Mouse (Mus musculus): ENCODE results near the gene Map3k4. TPM values are rescaled to one million over a fixed set of nuclear protein-coding genes. Genes with fewer than 3 reads are reported as not detected.

The Map3k4 gene
- polyA plus RNA-seq, 1 experiment from 2014 or later, result 35.9 TPM

DNA sequence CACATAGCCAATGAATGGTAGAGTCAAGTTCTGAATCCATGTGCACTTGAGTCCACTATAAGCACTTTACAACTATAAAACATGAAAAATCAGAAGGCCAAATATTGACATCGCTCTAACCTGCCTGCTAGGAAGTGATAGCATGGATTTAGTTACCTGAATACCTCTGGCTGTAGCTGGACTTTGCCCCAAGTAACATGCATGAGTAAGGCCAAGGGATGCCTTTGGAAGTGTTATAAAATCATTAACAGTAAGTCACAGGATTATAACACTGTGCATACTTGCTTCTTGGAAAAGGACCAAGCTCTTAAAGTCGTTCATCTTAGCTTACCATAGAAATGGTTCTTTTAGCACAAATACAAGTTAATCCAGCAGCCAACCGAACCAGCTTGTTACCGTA lies 18.6 kb upstream of the Map3k4 start:
- ATAC-seq (ENCODE audit: low FRiP score) (no peak), DNase-seq (ENCODE audit: low spot score) (no peak)
- H3K9me3 ChIP-seq (ENCODE audit: control insufficient read depth, low read length), result no peaks in the 10 kb centered on the region
- no peaks in the 10 kb centered on the region for H3K4me1 ChIP-seq (replicated peaks; ENCODE audit: control insufficient read depth, insufficient read depth, low read length)
- no peak overlapping the region for H3K4me2 ChIP-seq (replicated peaks)
- no peaks in the 10 kb centered on the region for H3K27me3 ChIP-seq (ENCODE audit: control insufficient read depth, insufficient read depth, low read length)
- H3K9ac ChIP-seq, result no peak overlapping the region
- H3K4me3 ChIP-seq (replicated peaks; ENCODE audit: low read length), result no peak overlapping the region
- 80% methylated on average over 4 of the region's 4 CpGs for WGBS
- no peaks in the 10 kb centered on the region for H3K36me3 ChIP-seq (replicated peaks; ENCODE audit: control insufficient read depth, insufficient read depth)
- no peak overlapping the region for H3K27ac ChIP-seq

DNA sequence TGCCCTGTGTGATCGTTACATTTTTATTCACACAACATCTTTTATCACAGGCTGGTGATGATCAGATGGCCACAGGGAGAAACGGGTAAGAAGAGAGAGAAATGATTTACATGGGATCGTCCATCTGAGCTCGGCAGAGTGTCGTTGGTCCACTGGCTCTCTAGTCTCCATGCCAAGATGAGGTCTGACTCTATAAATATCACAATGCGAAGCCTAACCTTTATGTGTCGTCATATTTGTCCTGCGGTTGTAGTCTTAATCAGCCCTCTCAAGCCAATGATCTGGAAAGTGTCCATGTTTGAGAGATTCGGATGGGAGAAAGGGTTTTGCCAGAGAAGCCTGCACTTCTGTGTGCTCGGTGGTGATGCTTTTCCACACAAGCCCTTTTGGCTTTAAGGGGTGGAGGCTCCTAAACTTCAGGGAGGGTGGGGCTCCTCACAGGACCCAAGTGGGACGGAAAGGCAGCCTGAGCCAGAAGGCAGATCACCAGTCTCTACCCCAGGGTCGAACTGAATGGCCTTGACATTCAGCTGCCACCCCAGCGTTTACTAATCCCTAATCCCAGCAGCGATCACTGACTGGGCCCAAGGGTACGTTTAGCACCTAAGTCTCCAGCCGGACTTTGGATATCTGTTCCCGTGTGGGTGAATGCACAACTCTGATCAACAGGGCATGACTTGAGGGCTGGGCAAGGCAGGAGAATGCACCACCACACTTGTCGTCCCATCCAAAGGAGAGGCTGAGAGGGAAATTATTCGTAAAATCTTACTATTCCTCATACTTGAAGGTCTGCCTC lies 17.7 kb upstream of the Map3k4 start:
- Histone ChIP-seq H3K36me3 (replicated peaks; ENCODE audit: control insufficient read depth, insufficient read depth) (no peaks in the 10 kb centered on the region), H3K9ac (no peak overlapping the region), H3K4me3 (replicated peaks; ENCODE audit: low read length) (no peak overlapping the region), H3K9me3 (ENCODE audit: control insufficient read depth, low read length) (no peaks in the 10 kb centered on the region), H3K4me2 (replicated peaks) (no peak overlapping the region), H3K27ac (no peak overlapping the region), H3K27me3 (ENCODE audit: control insufficient read depth, insufficient read depth, low read length) (no peaks in the 10 kb centered on the region), H3K4me1 (replicated peaks; ENCODE audit: control insufficient read depth, insufficient read depth, low read length) (no peaks in the 10 kb centered on the region)
- DNase-seq (ENCODE audit: low spot score) (no peak), ATAC-seq (ENCODE audit: low FRiP score) (no peak)
- 90% methylated on average over 19 of the region's 19 CpGs for WGBS

DNA sequence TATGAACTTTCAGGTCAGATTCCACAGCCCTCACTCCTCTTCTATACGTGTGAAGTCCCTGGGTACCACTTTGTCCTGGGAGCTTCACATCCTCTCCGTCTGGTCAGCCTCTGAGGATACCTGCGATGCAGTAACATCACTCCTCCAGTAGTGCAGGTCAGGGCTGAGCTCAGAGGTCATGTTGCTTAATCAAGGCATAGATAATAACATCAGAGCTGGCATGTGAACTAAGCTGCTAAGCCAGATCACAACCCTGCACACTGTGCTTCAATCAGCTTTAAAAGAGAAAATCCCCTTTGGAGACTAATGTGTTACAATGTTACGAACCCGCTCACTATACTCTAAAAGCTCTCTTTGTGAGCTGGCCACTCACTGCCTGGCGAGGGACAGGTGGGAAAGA lies 16.5 kb upstream of the Map3k4 start:
- no peak for ATAC-seq (ENCODE audit: low FRiP score)

DNA sequence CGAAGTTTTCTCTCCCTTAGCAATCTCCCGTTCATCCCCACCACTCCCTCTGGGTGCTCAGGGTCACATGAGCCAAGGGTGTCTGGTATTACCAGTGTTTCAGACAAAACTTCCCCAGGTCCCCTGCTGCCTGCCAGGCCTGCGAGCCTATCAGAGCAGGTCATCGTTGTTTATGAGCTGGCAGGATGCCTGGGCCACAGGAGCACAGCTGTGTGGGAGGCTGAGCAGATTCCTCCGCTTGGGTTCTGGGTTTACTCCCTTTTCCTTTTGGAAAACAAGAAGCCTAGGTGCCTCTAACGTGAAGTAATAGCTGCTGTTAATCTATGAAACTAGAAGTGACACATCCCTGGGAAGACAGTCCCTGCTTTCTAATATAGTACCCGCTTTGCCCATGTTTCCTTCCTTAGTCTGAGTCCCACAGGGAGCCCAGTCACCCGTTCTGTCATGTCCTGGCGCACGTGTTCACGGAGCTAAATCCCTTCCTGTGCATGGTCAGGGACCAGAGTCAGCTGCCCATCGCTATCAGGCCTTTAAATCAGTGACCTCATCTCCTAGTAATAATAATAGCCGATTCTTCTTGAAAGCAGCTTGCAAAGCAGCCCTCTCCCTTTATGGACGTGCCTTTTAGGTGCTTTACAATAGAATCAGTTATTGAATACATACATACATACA lies 9.4 kb upstream of the Map3k4 start:
- 38% methylated on average over 14 of the region's 14 CpGs for WGBS
- DNase-seq (ENCODE audit: low spot score) (peak; percentile 46), ATAC-seq (ENCODE audit: low FRiP score) (peak; percentile 65)
- no peaks in the 10 kb centered on the region for H3K9me3 ChIP-seq (ENCODE audit: control insufficient read depth, low read length)
- H3K4me2 ChIP-seq (replicated peaks), result 0 out of 2 replicates have a peak overlapping the region, but pooled peaks have one; percentile 10
- no peaks in the 10 kb centered on the region for H3K36me3 ChIP-seq (replicated peaks; ENCODE audit: control insufficient read depth, insufficient read depth)
- peak overlapping the region; percentile 26; the same call in 1 of the 2 replicates for H3K27ac ChIP-seq
- no peak overlapping the region for H3K9ac ChIP-seq
- peaks cover 15% of the 10 kb centered on the region for H3K4me1 ChIP-seq (replicated peaks; ENCODE audit: control insufficient read depth, insufficient read depth, low read length)
- no peak overlapping the region for H3K4me3 ChIP-seq (replicated peaks; ENCODE audit: low read length)
- no peaks in the 10 kb centered on the region for H3K27me3 ChIP-seq (ENCODE audit: control insufficient read depth, insufficient read depth, low read length)

More for the DNA sequence above, 16.5 kb upstream of the Map3k4 start:
- H3K36me3 ChIP-seq (replicated peaks; ENCODE audit: control insufficient read depth, insufficient read depth), result no peaks in the 10 kb centered on the region
- H3K4me3 ChIP-seq (replicated peaks; ENCODE audit: low read length), result no peak overlapping the region
- H3K27me3 ChIP-seq (ENCODE audit: control insufficient read depth, insufficient read depth, low read length), result no peaks in the 10 kb centered on the region
- no peak overlapping the region for H3K4me2 ChIP-seq (replicated peaks)
- WGBS, result 74% methylated on average over 6 of the region's 6 CpGs
- H3K27ac ChIP-seq, result no peak overlapping the region
- no peak for DNase-seq (ENCODE audit: low spot score)
- no peaks in the 10 kb centered on the region for H3K9me3 ChIP-seq (ENCODE audit: control insufficient read depth, low read length)
- no peak overlapping the region for H3K9ac ChIP-seq
- H3K4me1 ChIP-seq (replicated peaks; ENCODE audit: control insufficient read depth, insufficient read depth, low read length), result no peaks in the 10 kb centered on the region

DNA sequence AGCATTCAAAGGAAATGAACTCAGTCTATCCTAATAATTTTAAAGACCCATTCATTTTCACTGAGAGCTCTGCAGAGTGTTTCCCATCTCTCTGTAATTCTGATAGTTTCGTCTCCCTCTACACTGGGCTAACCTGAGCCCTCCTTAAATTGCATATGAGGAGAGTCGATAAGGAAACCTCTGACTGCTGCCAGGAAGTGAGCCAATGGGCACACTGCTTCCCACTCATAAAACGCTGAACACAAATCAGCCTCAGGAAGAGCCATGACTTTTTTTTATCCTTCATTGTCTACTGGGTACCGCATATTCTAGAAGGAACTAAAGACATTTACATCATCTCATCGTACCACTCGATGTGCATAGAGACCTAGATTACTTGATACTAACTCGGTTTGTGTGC lies 1.2 kb upstream of the Map3k4 start:
- 0 out of 2 replicates have a peak overlapping the region, but pooled peaks have one; percentile 53 for H3K27ac ChIP-seq

DNA sequence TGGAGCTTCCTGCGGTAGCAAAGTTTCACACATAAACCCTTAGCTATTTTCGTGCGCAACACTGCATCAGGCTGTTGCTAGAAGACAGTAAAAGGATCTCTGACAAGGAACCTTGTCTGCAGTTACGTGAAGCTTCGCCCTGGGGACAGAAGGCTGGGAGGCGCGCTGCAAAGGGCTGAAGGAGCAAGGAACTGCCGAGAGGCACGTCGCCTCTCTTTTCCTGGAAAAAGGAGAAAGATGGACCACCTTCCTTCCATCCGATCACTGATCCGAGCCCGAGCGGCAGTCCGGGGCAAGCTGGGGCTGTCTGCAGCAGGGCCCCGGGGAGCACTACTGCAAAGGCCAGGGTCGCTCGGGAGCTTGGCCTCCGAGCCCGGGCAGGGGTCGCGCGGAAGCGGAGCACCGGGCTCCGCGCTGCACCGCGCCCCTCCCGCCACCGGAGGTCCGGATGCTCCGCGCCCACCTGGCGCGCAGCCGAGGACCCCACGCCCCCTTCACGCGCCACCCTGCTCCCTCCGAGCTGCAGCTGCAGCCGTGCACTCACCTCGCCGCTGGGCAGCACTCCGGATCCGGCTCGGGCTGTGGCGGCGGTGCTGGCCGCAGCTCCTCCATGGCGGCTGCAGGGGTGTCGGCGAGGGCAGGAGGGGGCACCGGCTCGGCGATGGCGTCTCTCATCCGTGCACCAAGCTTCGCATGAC lies 493 bp downstream of the Map3k4 start:
- Histone ChIP-seq H3K27me3 (ENCODE audit: control insufficient read depth, insufficient read depth, low read length) (no peaks in the 10 kb centered on the region), H3K36me3 (replicated peaks; ENCODE audit: control insufficient read depth, insufficient read depth) (no peaks in the 10 kb centered on the region), H3K4me2 (replicated peaks) (peak overlapping the region; percentile 57), H3K27ac (peak overlapping the region; percentile 99), H3K4me1 (replicated peaks; ENCODE audit: control insufficient read depth, insufficient read depth, low read length) (peaks cover 30% of the 10 kb centered on the region), H3K4me3 (replicated peaks; ENCODE audit: low read length) (peak overlapping the region; percentile 96), H3K9ac (peak overlapping the region; percentile 97), H3K9me3 (ENCODE audit: control insufficient read depth, low read length) (no peaks in the 10 kb centered on the region)
- ATAC-seq (ENCODE audit: low FRiP score) (peak; percentile 80), DNase-seq (ENCODE audit: low spot score) (peak; percentile 59)
- whole genome bisulfite sequencing, result 0% methylated on average over 55 of the region's 59 CpGs

More for the DNA sequence above, 1.2 kb upstream of the Map3k4 start:
- no peak for DNase-seq (ENCODE audit: low spot score)
- Histone ChIP-seq H3K36me3 (replicated peaks; ENCODE audit: control insufficient read depth, insufficient read depth) (no peaks in the 10 kb centered on the region), H3K4me2 (replicated peaks) (peak overlapping the region; percentile 57), H3K9me3 (ENCODE audit: control insufficient read depth, low read length) (no peaks in the 10 kb centered on the region), H3K9ac (peak overlapping the region; percentile 97; the same call in 1 of the 2 replicates), H3K27me3 (ENCODE audit: control insufficient read depth, insufficient read depth, low read length) (no peaks in the 10 kb centered on the region), H3K4me3 (replicated peaks; ENCODE audit: low read length) (0 out of 2 replicates have a peak overlapping the region, but pooled peaks have one; percentile 96), H3K4me1 (replicated peaks; ENCODE audit: control insufficient read depth, insufficient read depth, low read length) (peaks cover 26% of the 10 kb centered on the region)
- WGBS, result 86% methylated on average over 7 of the region's 7 CpGs
- ATAC-seq (ENCODE audit: low FRiP score), result no peak

DNA sequence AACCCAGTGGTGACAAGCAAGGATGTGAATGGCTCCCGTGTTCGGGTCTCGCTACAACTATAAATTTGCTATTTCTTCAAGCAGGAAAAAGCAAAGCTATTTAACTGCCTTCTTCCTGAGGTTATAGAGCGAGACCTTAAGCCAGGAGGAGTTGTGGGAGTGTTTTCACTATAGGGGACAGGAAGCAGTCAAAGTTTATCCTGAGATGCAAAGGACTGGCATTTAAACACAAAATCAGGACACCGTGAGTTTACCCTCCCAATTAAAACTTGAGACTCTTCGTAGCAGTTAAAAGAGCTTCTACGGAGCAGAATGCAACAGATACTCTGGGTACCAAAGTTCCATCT lies 1.0 kb downstream of the Map3k4 start:
- ATAC-seq (ENCODE audit: low FRiP score), result no peak
- Histone ChIP-seq H3K36me3 (replicated peaks; ENCODE audit: control insufficient read depth, insufficient read depth) (no peaks in the 10 kb centered on the region), H3K9ac (peak overlapping the region; percentile 97), H3K27me3 (ENCODE audit: control insufficient read depth, insufficient read depth, low read length) (no peaks in the 10 kb centered on the region), H3K27ac (peak overlapping the region; percentile 99; the same call in 1 of the 2 replicates), H3K4me1 (replicated peaks; ENCODE audit: control insufficient read depth, insufficient read depth, low read length) (peaks cover 30% of the 10 kb centered on the region), H3K9me3 (ENCODE audit: control insufficient read depth, low read length) (no peaks in the 10 kb centered on the region), H3K4me3 (replicated peaks; ENCODE audit: low read length) (peak overlapping the region; percentile 96), H3K4me2 (replicated peaks) (peak overlapping the region; percentile 57)
- WGBS, result 7% methylated on average over 7 of the region's 7 CpGs
- DNase-seq (ENCODE audit: low spot score), result no peak

DNA sequence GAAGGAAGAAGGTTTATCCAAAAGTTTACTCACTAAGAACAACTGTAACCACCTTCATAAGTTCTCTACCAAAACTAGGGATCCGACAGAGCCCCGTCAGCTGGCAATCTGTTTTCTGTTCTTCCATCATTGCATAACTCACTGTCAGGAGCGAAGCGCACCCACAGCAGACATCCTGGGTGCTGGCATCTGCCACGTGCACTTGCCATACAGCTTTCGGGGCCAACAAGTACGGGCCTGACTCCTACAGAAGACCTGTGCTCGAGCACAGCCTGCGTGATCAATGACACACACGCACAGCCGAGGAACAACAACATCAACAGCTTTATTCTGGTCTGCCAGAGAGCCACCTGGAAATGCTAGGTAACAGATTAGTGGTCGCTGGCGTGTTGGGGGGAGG lies 2.3 kb downstream of the Map3k4 start:
- Histone ChIP-seq H3K27ac (no peak overlapping the region), H3K4me1 (replicated peaks; ENCODE audit: control insufficient read depth, insufficient read depth, low read length) (peaks cover 30% of the 10 kb centered on the region), H3K27me3 (ENCODE audit: control insufficient read depth, insufficient read depth, low read length) (no peaks in the 10 kb centered on the region), H3K9me3 (ENCODE audit: control insufficient read depth, low read length) (no peaks in the 10 kb centered on the region), H3K9ac (no peak overlapping the region), H3K36me3 (replicated peaks; ENCODE audit: control insufficient read depth, insufficient read depth) (no peaks in the 10 kb centered on the region), H3K4me3 (replicated peaks; ENCODE audit: low read length) (no peak overlapping the region), H3K4me2 (replicated peaks) (peak overlapping the region; percentile 41)
- WGBS, result 91% methylated on average over 13 of the region's 13 CpGs
- no peak for ATAC-seq (ENCODE audit: low FRiP score)
- no peak for DNase-seq (ENCODE audit: low spot score)

DNA sequence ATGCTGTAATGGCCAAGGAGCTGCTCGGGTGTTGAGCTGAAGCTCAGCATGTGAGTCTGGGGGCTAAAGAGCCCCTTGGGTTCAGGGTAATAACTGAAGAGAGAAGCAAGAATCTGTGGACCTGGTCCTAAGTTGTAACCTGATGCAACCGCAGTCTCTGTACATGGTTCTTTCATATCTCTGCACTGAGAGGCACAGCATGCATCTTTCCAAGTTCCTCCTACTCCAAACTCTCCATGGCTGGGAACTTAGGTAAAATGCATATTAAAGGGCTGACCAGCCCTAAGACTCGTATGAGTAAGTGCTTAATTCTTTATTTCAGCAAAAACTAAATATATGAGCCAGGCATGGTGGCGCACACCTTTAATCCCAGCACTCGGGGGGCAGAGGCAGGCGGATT lies 6.3 kb downstream of the Map3k4 start:
- Histone ChIP-seq H3K9ac (no peak overlapping the region), H3K4me2 (replicated peaks) (no peak overlapping the region), H3K4me1 (replicated peaks; ENCODE audit: control insufficient read depth, insufficient read depth, low read length) (peaks cover 25% of the 10 kb centered on the region), H3K27ac (no peak overlapping the region), H3K9me3 (ENCODE audit: control insufficient read depth, low read length) (no peaks in the 10 kb centered on the region), H3K4me3 (replicated peaks; ENCODE audit: low read length) (no peak overlapping the region), H3K36me3 (replicated peaks; ENCODE audit: control insufficient read depth, insufficient read depth) (no peaks in the 10 kb centered on the region), H3K27me3 (ENCODE audit: control insufficient read depth, insufficient read depth, low read length) (no peaks in the 10 kb centered on the region)
- no peak for ATAC-seq (ENCODE audit: low FRiP score)
- DNase-seq (ENCODE audit: low spot score), result no peak
- 92% methylated on average over 6 of the region's 6 CpGs for WGBS

Measured in hindbrain, embryonic 14.5 days (tissue).